Mouse (Mus musculus) ES-Bruce4 (cell line): ENCODE data around the gene Myrip.

Source experiments
- CTCF ChIP-seq: IDR thresholded peaks from one replicate; pipeline ENCODE4 v1.8.1; 2011; ENCODE audit warnings: low read depth, low read length
- POLR2A ChIP-seq: IDR thresholded peaks from one replicate; pipeline ENCODE4 v1.8.1; 2011; ENCODE audit warnings: low read length; ENCODE audit not compliant: insufficient read depth

- TF ChIP-seq CTCF (no peak), POLR2A (no peak)
Measured at GRCm38 (mm10) chr9:120371633-120372032, 70.3 kb downstream of the Myrip start.
